Mouse (Mus musculus) left cerebral cortex, postnatal 25 days (tissue): ENCODE measurements around the gene Olfr209. TPM values are rescaled to one million over a fixed set of nuclear protein-coding genes. Genes with fewer than 3 reads are reported as not detected.
"Not testable (repeated sequence)": the region's sequence is repeated elsewhere in the genome, so short reads cannot be mapped to it uniquely, and the experiment has no call there.

Source experiments
- DNase-seq, 2 experiments: peaks; one replicate each; pipeline ENCODE4 v3.0.0; 2022; ENCODE audit warnings: low spot score in 2 of 2, mixed read lengths in 1 of 2
- intact Hi-C: fragments of 180-260 bp; cut with DNase I; formaldehyde crosslinking; loops from one replicate; pipeline ENCODE4 v1.15.1; 2025
- total RNA-seq, 2 experiments: library from RNA; stranded (reverse); gene quantifications; 2 replicates each; pipeline ENCODE4 v1.2.3; 2021

Olfr209 gene
- not detected for total RNA-seq

DNA sequence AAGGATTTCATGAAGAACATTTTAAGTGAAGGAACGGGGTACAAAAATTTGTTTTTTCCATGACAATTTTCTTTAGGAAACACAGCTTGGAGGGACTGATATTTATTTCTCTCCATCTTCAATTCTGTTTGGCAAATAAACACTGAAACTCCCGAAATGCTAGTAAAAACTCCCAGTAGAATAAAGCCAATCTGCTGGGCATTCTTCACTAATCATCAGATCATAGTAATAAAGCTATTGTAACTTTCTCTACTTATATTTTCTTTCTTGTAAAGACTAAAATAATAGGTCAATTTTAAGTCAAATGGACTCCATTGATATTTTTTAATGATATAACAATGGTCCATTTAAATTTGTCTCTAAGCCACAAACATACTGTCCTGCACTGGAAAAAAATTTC is at the start of gene Olfr209:
Gene Olfr209, minus strand, starts transcription at position 101 of the 400 bp plus-strand sequence.
- intact Hi-C loops = no loop called here
- DNase-seq = no peak

DNA sequence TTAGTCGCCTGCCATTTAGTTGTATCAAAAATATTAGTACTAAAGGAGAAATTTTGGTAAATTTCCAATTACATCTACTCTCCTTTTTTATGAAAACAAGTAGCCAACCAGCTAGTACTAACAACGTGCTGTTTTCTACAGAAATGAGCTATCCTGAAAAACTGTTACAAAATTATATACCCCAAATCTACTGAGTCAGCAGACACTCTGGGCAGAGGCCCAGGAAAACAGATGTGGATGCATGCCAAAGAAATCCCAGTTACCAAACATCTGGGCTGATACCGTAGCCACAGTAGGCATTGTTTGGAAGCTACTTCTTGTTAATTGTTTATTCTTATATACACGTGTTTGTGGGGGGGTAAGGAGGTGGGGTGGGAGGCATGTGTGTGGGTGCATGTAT is 49.7 kb upstream of the Olfr209 start:
- no peak for DNase-seq
- intact Hi-C loops = no loop called here

DNA sequence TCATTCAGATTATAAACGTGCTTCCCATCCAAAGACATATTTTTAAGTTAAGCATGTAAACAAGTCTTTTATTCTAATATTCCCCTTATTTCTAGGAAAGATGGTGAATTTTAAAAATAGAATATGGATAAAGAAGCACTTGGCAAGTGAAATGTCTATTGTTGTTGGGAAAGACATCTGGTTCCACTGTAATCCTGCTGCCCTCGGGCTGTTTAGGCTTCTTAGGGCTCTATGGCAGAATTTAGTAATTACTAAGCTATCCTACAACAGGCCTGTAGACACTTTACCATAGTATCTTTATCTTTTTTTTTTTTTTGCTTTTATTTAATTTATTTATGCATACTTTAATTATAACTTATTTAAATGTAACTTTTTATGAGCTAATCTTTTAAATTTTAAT is 46.0 kb upstream of the Olfr209 start:
- no peak for DNase-seq
- intact Hi-C loops = loop anchor here (10.0 kb wide), 3 partner anchors 785 to 1115 kb away; no protein-coding TSS in a partner anchor

DNA sequence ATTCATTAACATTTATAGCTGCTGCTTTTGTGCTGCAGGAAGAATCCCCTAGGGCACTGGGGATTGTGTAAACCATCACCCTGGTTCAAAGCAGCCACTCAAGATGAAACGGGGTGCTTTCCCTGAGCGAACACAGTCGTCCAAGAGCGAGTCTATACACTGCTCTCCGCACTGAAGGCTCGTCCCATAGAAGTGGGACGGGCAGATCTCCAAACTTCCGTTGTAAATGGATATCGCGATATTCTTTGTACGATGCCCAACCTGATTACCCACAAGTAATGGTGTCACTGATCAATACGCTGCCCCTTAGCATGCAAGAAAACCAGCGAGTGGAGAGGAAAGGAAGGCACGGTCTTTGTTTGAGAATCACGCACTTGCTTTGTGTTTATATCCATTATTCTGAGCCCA is 45.6 kb upstream of the Olfr209 start:
- no peak for DNase-seq
- intact Hi-C loops = loop anchor here (10.0 kb wide), 3 partner anchors 785 to 1115 kb away; no protein-coding TSS in a partner anchor

DNA sequence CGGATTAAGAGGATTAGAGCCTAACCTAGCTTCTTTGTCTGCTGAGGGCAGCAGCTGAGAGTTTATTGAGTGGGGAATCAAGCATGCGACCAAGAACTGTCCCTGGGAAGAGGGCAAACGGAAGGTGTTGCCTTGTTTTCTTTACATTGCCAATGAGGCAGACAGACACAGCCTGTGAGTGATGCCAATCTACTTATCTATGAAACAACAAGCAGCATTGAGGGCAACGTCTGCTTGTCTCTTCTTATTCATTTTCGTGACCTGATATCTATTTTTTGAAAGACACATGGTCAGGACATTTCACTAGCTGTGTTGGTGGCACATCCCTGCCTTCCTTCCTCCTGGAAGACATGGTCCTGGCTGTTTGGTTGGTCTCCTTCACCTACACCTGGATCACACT is 43.2 kb upstream of the Olfr209 start, which contains the start of gene Gabrr3:
Gene Gabrr3, plus strand, starts transcription at position 301 of the 400 bp plus-strand sequence.
- DNase-seq = no peak
- intact Hi-C loops = loop anchor here (10.0 kb wide), 3 partner anchors 782 to 1112 kb away; no protein-coding TSS in a partner anchor

DNA sequence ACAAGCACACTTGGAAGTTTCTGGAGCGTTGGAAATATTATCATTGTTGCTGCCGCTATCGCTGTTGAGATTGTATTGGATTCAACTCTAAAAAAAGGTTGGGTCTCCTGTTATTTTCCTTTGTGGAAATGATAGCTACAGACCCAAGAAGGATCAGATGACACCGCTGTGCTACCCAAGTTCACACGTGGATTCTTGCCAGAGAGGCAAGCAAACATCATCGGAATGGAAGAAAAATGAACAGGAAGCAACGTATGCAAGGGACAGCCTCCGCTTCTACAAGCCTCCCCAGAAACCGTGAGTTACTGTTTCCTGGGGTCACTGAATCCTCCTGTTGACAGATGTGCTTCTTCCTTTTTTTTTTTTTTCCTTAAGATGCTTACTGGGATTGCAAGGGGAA is 41.0 kb upstream of the Olfr209 start:
- intact Hi-C loops = loop anchor here (10.0 kb wide), 3 partner anchors 780 to 1110 kb away; no protein-coding TSS in a partner anchor

DNA sequence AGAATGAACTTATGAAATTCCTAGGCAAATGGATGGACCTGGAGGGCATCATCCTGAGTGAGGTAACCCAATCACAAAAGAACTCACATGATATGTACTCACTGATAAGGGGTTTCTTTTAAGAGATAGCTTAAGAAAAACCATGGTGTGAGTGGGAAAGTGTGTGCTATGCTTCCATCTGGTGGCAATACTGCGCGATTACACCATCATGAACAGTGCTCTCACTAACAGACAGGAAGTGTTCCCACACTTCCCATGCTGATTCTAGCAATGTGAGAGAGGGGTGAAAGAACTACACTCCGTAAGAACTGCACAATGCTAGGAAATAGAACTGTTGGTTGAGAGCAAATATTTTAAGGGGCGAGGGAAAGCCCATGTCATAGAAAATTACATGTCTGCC is 39.9 kb upstream of the Olfr209 start:
- peak; percentile 31 to 56 for DNase-seq
- intact Hi-C loops = loop anchor here (10.0 kb wide), 3 partner anchors 779 to 1109 kb away; no protein-coding TSS in a partner anchor

More for the DNA sequence above, 41.0 kb upstream of the Olfr209 start:
- DNase-seq = no peak

DNA sequence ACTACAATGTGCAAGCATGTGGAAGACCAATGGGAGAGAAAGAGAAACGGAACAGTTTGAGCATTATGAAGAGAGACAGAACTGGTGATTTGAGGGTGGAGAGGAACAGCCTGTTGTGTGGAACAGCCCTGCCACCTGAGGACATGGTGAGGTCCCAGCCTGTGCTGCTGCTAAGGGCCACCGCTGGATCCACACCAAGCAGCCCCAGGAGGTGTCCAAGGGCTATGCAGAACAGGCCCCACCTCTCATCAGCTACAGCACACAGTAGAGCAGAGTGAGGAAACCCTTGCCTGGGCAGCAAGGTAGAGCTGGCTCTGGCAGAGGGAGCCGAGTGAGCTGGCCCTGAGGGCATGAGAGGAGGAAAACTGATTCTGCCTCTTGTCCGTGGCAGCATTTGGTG is 38.2 kb upstream of the Olfr209 start:
- DNase-seq = no peak
- intact Hi-C loops = loop anchor here (10.0 kb wide), 3 partner anchors 777 to 1107 kb away; no protein-coding TSS in a partner anchor

DNA sequence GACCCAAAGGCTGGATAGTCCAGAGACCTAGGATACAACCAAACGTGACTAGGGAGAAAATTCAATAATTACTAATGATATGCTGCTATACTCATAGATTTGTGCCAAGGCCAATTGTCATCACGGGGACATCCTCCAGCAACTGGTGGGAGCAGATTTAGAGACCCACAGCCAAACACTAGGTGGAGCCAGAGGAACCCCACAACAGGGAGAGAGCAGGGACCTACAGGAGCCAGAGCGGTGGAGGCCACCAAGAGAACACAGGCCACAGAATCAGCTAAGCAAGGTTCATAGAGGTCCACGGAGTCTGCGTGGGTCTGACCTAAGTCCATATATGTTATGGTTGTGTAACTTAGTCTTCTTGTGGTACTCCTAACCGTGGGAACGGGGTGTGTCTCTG is 37.3 kb upstream of the Olfr209 start:
- DNase-seq = no peak
- intact Hi-C loops = loop anchor here (10.0 kb wide), 3 partner anchors 776 to 1106 kb away; no protein-coding TSS in a partner anchor

DNA sequence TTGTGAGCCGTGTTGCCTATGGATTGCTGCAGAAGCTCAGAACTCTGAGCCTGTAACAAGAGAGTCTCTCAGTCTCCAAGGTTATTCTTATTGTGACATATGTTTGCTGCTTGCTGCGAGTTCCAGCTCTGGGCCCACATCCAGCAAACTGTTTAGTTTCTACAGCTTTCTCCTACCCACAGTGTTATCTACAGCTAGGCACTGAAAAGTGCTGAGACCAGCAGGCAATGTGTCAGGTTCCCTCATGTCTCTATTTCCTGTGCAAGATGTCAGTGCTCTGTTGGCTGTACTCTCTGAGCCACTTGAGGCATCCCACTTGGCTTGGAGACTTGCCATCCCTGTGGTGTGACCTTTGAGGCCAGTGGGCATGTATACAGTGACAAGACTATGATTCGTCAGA is 29.5 kb upstream of the Olfr209 start:
- peak; percentile 59 to 93 for DNase-seq
- intact Hi-C loops = no loop called here

DNA sequence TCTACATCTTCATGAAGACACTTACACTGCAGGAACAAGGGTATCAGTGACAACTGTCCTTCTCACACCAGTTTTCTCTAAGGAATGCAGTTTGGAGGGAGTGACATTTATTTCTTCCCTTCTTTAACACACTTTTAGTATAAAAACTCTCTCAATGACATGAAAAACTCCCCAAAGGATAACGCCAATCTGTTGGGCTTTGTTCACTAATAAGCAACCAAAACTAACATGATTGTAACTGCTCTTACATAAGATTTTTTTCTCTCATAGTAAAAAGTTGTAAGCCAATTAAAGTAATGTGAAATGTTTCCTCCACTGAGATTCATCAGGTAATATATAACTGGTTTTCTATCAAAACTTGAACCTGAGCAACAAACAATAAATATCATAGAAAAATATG is 14.6 kb downstream of the Olfr209 start, which contains the start of gene Olfr206:
Gene Olfr206, minus strand, starts transcription at position 101 of the 400 bp plus-strand sequence.
- DNase-seq = no peak
- intact Hi-C loops = no loop called here

DNA sequence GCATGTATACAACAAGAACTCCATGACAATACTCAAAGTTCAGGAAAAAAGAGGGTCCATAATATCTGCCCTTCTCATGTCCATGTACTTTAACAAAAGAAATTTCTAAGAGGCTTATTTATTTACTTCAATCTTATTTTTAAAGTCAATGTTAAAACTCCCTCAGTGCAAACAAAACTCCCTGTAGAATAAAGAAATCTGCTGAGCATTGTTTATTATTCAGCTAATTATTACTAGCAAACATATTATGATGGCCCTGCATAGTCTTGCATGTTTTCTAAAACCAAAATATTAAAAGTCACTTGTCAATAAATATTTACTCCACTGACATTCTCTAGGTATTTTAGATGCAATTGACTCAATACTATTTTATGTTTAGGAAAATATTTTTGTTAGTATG is 32.8 kb downstream of the Olfr209 start, which contains the start of gene Olfr205:
Gene Olfr205, minus strand, starts transcription at position 101 of the 400 bp plus-strand sequence.
- intact Hi-C loops = no loop called here
- no peak for DNase-seq

DNA sequence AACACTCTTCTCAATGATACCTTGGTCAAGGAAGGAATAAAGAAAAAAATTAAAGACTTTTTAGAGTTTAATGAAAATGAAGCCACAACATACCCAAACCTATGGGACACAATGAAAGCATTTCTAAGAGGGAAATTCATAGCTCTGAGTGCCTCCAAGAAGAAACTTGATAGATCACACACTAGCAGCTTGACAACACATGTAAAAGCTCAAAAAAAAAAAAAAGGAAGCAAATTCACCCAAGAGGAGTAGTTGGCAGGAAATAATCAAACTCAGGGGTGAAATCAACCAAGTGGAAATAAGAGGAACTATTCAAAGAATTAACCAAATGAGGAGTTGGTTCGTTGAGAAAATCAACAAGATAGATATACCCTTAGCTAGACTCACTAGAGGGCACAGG is 40.5 kb downstream of the Olfr209 start:
- DNase-seq, intact Hi-C loops: not testable (repeated sequence)

DNA sequence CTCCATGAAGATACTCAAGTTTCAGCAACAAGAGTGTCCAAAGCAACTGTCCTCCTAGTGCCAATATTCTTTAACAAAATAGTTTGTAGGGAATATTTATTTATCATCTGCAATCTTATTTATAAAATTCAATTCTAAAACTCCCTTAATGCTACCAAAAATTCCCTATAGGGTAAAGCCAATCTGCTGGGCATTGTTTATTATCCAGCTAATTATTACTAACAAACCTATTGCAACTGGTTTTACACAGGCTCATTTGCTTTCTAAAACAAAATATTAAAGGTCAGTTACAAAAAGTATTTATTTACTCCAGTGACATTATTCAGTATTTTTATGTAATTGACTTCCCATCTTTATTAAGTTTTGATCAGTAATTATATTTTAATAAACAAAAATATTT is 45.6 kb downstream of the Olfr209 start, which contains the start of gene Olfr204:
Gene Olfr204, minus strand, starts transcription at position 101 of the 400 bp plus-strand sequence.
- no peak for DNase-seq
- intact Hi-C loops = no loop called here

Other genes starting within 250 kb of the Olfr209 start
- not detected for gene Olfr194, start 242.9 kb downstream of the Olfr209 start, total RNA-seq
- not detected for gene Olfr195, start 216.9 kb downstream of the Olfr209 start, total RNA-seq
- gene Olfr196, start 193.5 kb downstream of the Olfr209 start, total RNA-seq = not detected
- not detected for gene Olfr198, start 160.5 kb downstream of the Olfr209 start, total RNA-seq
- not detected for gene Olfr199, start 144.2 kb downstream of the Olfr209 start, total RNA-seq
- not detected for gene Olfr201, start 91.4 kb downstream of the Olfr209 start, total RNA-seq
- not detected for gene Olfr202, start 77.2 kb downstream of the Olfr209 start, total RNA-seq
- gene Olfr203, start 65.1 kb downstream of the Olfr209 start, total RNA-seq = not detected
- not detected for gene Olfr204, start 45.7 kb downstream of the Olfr209 start, total RNA-seq
- gene Olfr205, start 32.9 kb downstream of the Olfr209 start, total RNA-seq = not detected
- gene Olfr206, start 14.7 kb downstream of the Olfr209 start, total RNA-seq = not detected
- gene Gabrr3, start 43.3 kb upstream of the Olfr209 start, total RNA-seq = under 1 TPM; 0.07 to 0.09 TPM
- 10 to 100 TPM; 12.7 to 13.2 TPM for gene Riox2, start 107.8 kb upstream of the Olfr209 start, total RNA-seq
- 1 to 10 TPM; 5.9 to 6.2 TPM for gene Crybg3, start 237.0 kb upstream of the Olfr209 start, total RNA-seq